Mouse (Mus musculus): ENCODE results near the gene Mmrn1.

DNA sequence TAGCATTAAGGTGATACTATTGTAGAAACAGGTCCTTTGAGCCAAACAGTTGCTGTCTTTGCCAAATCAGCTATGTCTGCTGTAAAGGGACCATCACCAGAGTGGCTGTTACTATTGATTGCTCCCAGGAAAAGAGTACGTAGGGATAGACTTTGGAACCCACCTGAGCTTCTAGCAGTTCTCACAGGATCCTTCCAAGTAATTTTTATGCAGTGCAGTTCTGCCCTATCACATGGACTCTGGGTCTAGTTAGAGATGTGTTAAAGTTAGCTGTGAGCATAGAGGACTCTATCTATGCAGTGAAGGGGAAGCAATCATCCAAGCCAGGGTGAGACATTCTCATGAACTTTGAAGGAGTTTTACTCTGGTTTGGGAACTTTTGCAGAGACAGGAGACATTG lies 94.9 kb downstream of the Mmrn1 start:
- TF ChIP-seq MAFK (IDR thresholded peaks at IDR 0.05; ENCODE audit: insufficient read depth, low read depth, low read length) = no peak
- no peak for TF ChIP-seq ZNF384 (IDR thresholded peaks at IDR 0.05; ENCODE audit: low read depth, low read length)
